Mouse (Mus musculus) embryonic stem cell, embryonic (primary cell): Measurements from ENCODE around the gene Tbce.
"Not testable (repeated sequence)": the region's sequence is repeated elsewhere in the genome, so short reads cannot be mapped to it uniquely, and the experiment has no call there.

Experiments
- CTCF ChIA-PET, 4 experiments: fragments of 300-600 bp in 2 of 4; fragments of 350-600 bp in 2 of 4; sonication (Branson Sonifier 250); formaldehyde crosslinking; loops; one replicate each; lab custom pipeline; 2022; ENCODE audit warnings: inconsistent platforms in 2 of 4; lab: Charles Lee
- POLR2A ChIA-PET, 4 experiments: fragments of 300-600 bp in 2 of 4; fragments of 350-600 bp in 2 of 4; sonication (Branson Sonifier 250); formaldehyde crosslinking; loops; one replicate each; lab custom pipeline; 2022; ENCODE audit warnings: antibody characterized with exemption in 4 of 4, inconsistent platforms in 1 of 4; lab: Charles Lee

Tbce gene

GRCm38 (mm10) chr13:14044521-14044920 is 5.1 kb upstream of the Tbce start:
- ChIA-PET CTCF (interaction anchor here in 1 of 4 experiments (0.6 kb wide), 1 partner anchor 95 kb away, joined by 4 read pairs; no protein-coding TSS in a partner anchor), POLR2A (interaction anchor here in 2 of 4 experiments (0.6 to 3.3 kb wide), 8 partner anchors 9 to 138 kb away, joined by 3 to 17 read pairs (median 4); partner anchors contain the start of genes Arid4b (in 1 of the 2) and Ggps1 (in 1 of the 2))

- POLR2A ChIA-PET = interaction anchor here in 2 of 4 experiments (0.6 to 3.3 kb wide), 7 partner anchors 8 to 139 kb away, joined by 3 to 17 read pairs (median 5); partner anchors contain the start of genes Arid4b (in 1 of the 2) and Ggps1 (in 1 of the 2)
- CTCF ChIA-PET = interaction anchor here in 2 of 4 experiments (0.6 to 0.7 kb wide), 3 partner anchors 9 to 95 kb away, joined by 4 to 11 read pairs (median 4); no protein-coding TSS in a partner anchor
Measured at GRCm38 (mm10) chr13:14043851-14044250, 4.4 kb upstream of the Tbce start.

GRCm38 (mm10) chr13:14040186-14040585 is 748 bp upstream of the Tbce start:
- POLR2A ChIA-PET = interaction anchor here (0.8 to 4.6 kb wide), 39 partner anchors 8 to 590 kb away, joined by 3 to 67 read pairs (median 7); partner anchors contain the start of genes Arid4b (in 3 of the 4), Ggps1 (in 3 of the 4), B3galnt2 (in 2 of the 4) and AW209491 (in 1 of the 4)
- CTCF ChIA-PET = interaction anchor here in 1 of 4 experiments (0.5 kb wide), 1 partner anchor 628 kb away, joined by 3 read pairs; no protein-coding TSS in a partner anchor

- POLR2A ChIA-PET = interaction anchor here (0.7 to 4.6 kb wide), 37 partner anchors 8 to 591 kb away, joined by 3 to 67 read pairs (median 7); partner anchors contain the start of genes Arid4b (in 3 of the 4), Ggps1 (in 3 of the 4), AW209491 (in 1 of the 4) and B3galnt2 (in 1 of the 4)
- CTCF ChIA-PET = interaction anchor here in 1 of 4 experiments (1.2 kb wide), 1 partner anchor 9 kb away, joined by 5 read pairs; no protein-coding TSS in a partner anchor
Measured at GRCm38 (mm10) chr13:14038911-14039291, 537 bp downstream of the Tbce start.

GRCm38 (mm10) chr13:14035875-14036630 is 3.4 kb downstream of the Tbce start:
- ChIA-PET CTCF (interaction anchor here in 2 of 4 experiments (0.6 to 1.1 kb wide), 3 partner anchors 32 to 206 kb away, joined by 3 read pairs; no protein-coding TSS in a partner anchor), POLR2A (interaction anchor here in 2 of 4 experiments (0.9 to 2.8 kb wide), 11 partner anchors 8 to 577 kb away, joined by 3 to 12 read pairs (median 3); partner anchors contain the start of genes B3galnt2 (in 2 of the 2), Ggps1 (in 1 of the 2), Mrpl32 (in 1 of the 2) and Psma2 (in 1 of the 2))

- ChIA-PET POLR2A (interaction anchor here in 3 of 4 experiments (0.8 to 2.8 kb wide), 13 partner anchors 9 to 577 kb away, joined by 3 to 12 read pairs (median 4); partner anchors contain the start of genes B3galnt2 (in 2 of the 3), Arid4b (in 1 of the 3), Ggps1 (in 1 of the 3) and Mrpl32 (in 1 of the 3)), CTCF (interaction anchor here in 3 of 4 experiments (0.6 to 1.1 kb wide), 3 partner anchors 31 to 588 kb away, joined by 3 to 4 read pairs (median 3); no protein-coding TSS in a partner anchor)
Measured at GRCm38 (mm10) chr13:14035352-14035751, 4.1 kb downstream of the Tbce start.

- CTCF ChIA-PET = no interaction called here
- POLR2A ChIA-PET = interaction anchor here in 2 of 4 experiments (1.6 to 2.8 kb wide), 3 partner anchors 21 to 29 kb away, joined by 3 to 12 read pairs (median 7); partner anchors contain the start of gene Arid4b (in 1 of the 2)
Measured at GRCm38 (mm10) chr13:14034073-14034348, 5.4 kb downstream of the Tbce start.

GRCm38 (mm10) chr13:14033309-14034072 is 5.9 kb downstream of the Tbce start:
- POLR2A ChIA-PET = interaction anchor here in 2 of 4 experiments (1.0 to 2.8 kb wide), 4 partner anchors 20 to 30 kb away, joined by 3 to 12 read pairs (median 6); partner anchors contain the start of gene Arid4b (in 1 of the 2)

GRCm38 (mm10) chr13:14026154-14026820 is 13.2 kb downstream of the Tbce start:
- ChIA-PET POLR2A (interaction anchor here in 2 of 4 experiments (0.7 to 3.8 kb wide), 10 partner anchors 9 to 56 kb away, joined by 3 to 25 read pairs (median 4); partner anchors contain the start of genes Arid4b (in 1 of the 2), Ggps1 (in 1 of the 2) and Tbce (in 1 of the 2)), CTCF (interaction anchor here in 2 of 4 experiments (0.5 to 0.6 kb wide), 2 partner anchors 10 to 137 kb away, joined by 3 to 4 read pairs; no protein-coding TSS in a partner anchor)

More at GRCm38 (mm10) chr13:14033309-14034072, 5.9 kb downstream of the Tbce start:
- CTCF ChIA-PET = no interaction called here

GRCm38 (mm10) chr13:14025554-14025953 is 13.9 kb downstream of the Tbce start:
- ChIA-PET CTCF (interaction anchor here in 1 of 4 experiments (0.6 kb wide), 1 partner anchor 103 kb away, joined by 3 read pairs; no protein-coding TSS in a partner anchor), POLR2A (interaction anchor here in 3 of 4 experiments (0.7 to 3.8 kb wide), 7 partner anchors 10 to 1259 kb away, joined by 3 to 25 read pairs (median 7); partner anchors contain the start of genes Arid4b (in 1 of the 3) and Tbce (in 1 of the 3))

GRCm38 (mm10) chr13:14021417-14021816 is 18.0 kb downstream of the Tbce start:
- POLR2A ChIA-PET, CTCF ChIA-PET: not testable (repeated sequence)

GRCm38 (mm10) chr13:14018852-14019251 is 20.6 kb downstream of the Tbce start:
- CTCF ChIA-PET = no interaction called here
- POLR2A ChIA-PET = interaction anchor here in 2 of 4 experiments (0.6 to 5.0 kb wide), 4 partner anchors 13 to 1403 kb away, joined by 3 to 21 read pairs (median 4); no protein-coding TSS in a partner anchor

- ChIA-PET CTCF (no interaction called here), POLR2A (interaction anchor here in 1 of 4 experiments (1.0 to 5.5 kb wide), 4 partner anchors 8 to 17 kb away, joined by 4 to 25 read pairs (median 20); no protein-coding TSS in a partner anchor)
Measured at GRCm38 (mm10) chr13:14018283-14018682, 21.2 kb downstream of the Tbce start.

- ChIA-PET POLR2A (interaction anchor here in 3 of 4 experiments (0.6 to 5.5 kb wide), 10 partner anchors 10 to 61 kb away, joined by 3 to 25 read pairs (median 4); partner anchors contain the start of genes B3galnt2 (in 1 of the 3), Ggps1 (in 1 of the 3) and Tbce (in 1 of the 3)), CTCF (interaction anchor here in 2 of 4 experiments (0.5 to 1.4 kb wide), 3 partner anchors 11 to 126 kb away, joined by 3 to 4 read pairs (median 3); no protein-coding TSS in a partner anchor)
Measured at GRCm38 (mm10) chr13:14015609-14016008, 23.8 kb downstream of the Tbce start.

GRCm38 (mm10) chr13:14014540-14014939 is 24.9 kb downstream of the Tbce start:
- CTCF ChIA-PET = interaction anchor here in 2 of 4 experiments (1.0 to 1.4 kb wide), 2 partner anchors 10 to 125 kb away, joined by 3 to 4 read pairs; no protein-coding TSS in a partner anchor
- POLR2A ChIA-PET = interaction anchor here in 2 of 4 experiments (1.1 to 5.5 kb wide), 6 partner anchors 9 to 49 kb away, joined by 3 to 25 read pairs (median 8); partner anchors contain the start of gene Ggps1 (in 1 of the 2)

- CTCF ChIA-PET = interaction anchor here in 2 of 4 experiments (1.0 to 1.4 kb wide), 3 partner anchors 9 to 125 kb away, joined by 3 to 4 read pairs (median 3); no protein-coding TSS in a partner anchor
- POLR2A ChIA-PET = interaction anchor here in 2 of 4 experiments (1.1 to 5.5 kb wide), 7 partner anchors 9 to 48 kb away, joined by 3 to 25 read pairs (median 5); no protein-coding TSS in a partner anchor
Measured at GRCm38 (mm10) chr13:14014001-14014400, 25.4 kb downstream of the Tbce start.
